14 mouse cellular contexts compared by ENCODE assay signal in genomic region chr19:14955969-14956368, GRCm38 (mm10).
"Had no signal": no experiment of that assay in that cellular context is flagged by ENCODE, and none has a peak within 500 bp of the region (broad histone marks: within the 10 kb centered on the region; RNA-seq: fewer than 3 reads in every experiment).

No protein-coding gene starts in this region.

- ATAC-seq: liver, postnatal 0 days; lung, postnatal 0 days; midbrain, embryonic 15.5 days had no signal

- DNase-seq: liver, embryonic 13.5 days; liver, postnatal 0 days; lung, adult 2 months; lung, postnatal 14 days; lung, postnatal 36 days; right cerebral cortex, adult 18-20 months; right cerebral cortex, postnatal 25 days; right cerebral cortex, postnatal 4 days; spleen, adult 18-20 months; thymus, adult 18-20 months; thymus, postnatal 14 days; thymus, postnatal 36 days had no signal
